Mouse (Mus musculus) heart, postnatal 0 days (tissue): ENCODE results near the gene Dnajc13. TPM values are rescaled to one million over a fixed set of nuclear protein-coding genes. Genes with fewer than 3 reads are reported as not detected.

Experiments used
- ATAC-seq: fragments of 200-750 bp; cut with Nextera tagmentation; 2 replicates; pipeline ENCODE4 v1.8.0; 2017; ENCODE audit warnings: low read depth, moderate number of reproducible peaks, moderate library complexity; ENCODE audit not compliant: insufficient read depth
- DNase-seq: peaks from one replicate; pipeline ENCODE4 v3.0.0-alpha.2; 2016; ENCODE audit warnings: low spot score
- H3K27ac ChIP-seq: fragments of 300-500 bp; sonication (generic); 2 replicates; pipeline ENCODE4 v1.5.1; 2014; ENCODE audit warnings: low read depth, mild to moderate bottlenecking
- H3K27me3 ChIP-seq: fragments of 300-500 bp; sonication (generic); 2 replicates; pipeline ENCODE4 v1.6.1; 2014; ENCODE audit warnings: low read length, mixed read lengths; ENCODE audit not compliant: control insufficient read depth, insufficient read depth
- H3K36me3 ChIP-seq: fragments of 300-500 bp; sonication (generic); replicated peaks from 2 replicates; pipeline ENCODE4 v1.6.1; 2014; ENCODE audit warnings: low read length, mixed read lengths; ENCODE audit not compliant: control insufficient read depth, insufficient read depth
- H3K4me1 ChIP-seq: fragments of 300-500 bp; sonication (generic); 2 replicates; pipeline ENCODE4 v1.6.1; 2014; ENCODE audit warnings: antibody characterized with exemption; ENCODE audit not compliant: control insufficient read depth, insufficient read depth
- H3K4me2 ChIP-seq: fragments of 300-500 bp; sonication (generic); 2 replicates; pipeline ENCODE4 v1.6.1; 2014; ENCODE audit warnings: low read depth, mild to moderate bottlenecking, low read length, moderate library complexity
- H3K4me3 ChIP-seq: fragments of 300-500 bp; sonication (generic); 2 replicates; pipeline ENCODE4 v1.5.1; 2014; ENCODE audit warnings: low read depth, low read length
- H3K9ac ChIP-seq: fragments of 300-500 bp; sonication (generic); replicated peaks from 2 replicates; pipeline ENCODE4 v1.6.1; 2014; ENCODE audit warnings: low read depth, low read length, mixed read lengths
- H3K9me3 ChIP-seq: fragments of 300-500 bp; sonication (generic); replicated peaks from 2 replicates; pipeline ENCODE4 v1.6.1; 2016; ENCODE audit warnings: low read length; ENCODE audit not compliant: control insufficient read depth
- CTCF ChIP-seq: IDR thresholded peaks from 2 replicates; pipeline ENCODE4 v1.5.1; 2016; ENCODE audit warnings: antibody characterized with exemption, control low read depth, low read depth
- EP300 ChIP-seq: IDR thresholded peaks from 2 replicates; pipeline ENCODE4 v1.6.1; 2016; ENCODE audit warnings: antibody characterized with exemption, low read depth
- WGBS: fragments of 180-500 bp; shearing (Covaris S2); extraction: QIAGEN DNeasy Blood & Tissue Kit; methylation state at CpG from one replicate; pipeline ENCODE4 v1.1.7; 2014; 5-methylcytosine and 5-hydroxymethylcytosine counted together
- polyA plus RNA-seq: library from polyadenylated mRNA; unstranded; fragments of >200 nt; fragmentation: Nextera tagmentation; extraction: Ambion mirVana; gene quantifications from 2 replicates; pipeline ENCODE4 v1.2.1, GENCODE M21; 2015
- total RNA-seq: library from RNA; depleted of rRNA; stranded (reverse); fragments of >200 nt; gene quantifications from 2 replicates; pipeline ENCODE4 v1.2.3, GENCODE M21; 2014; ENCODE audit warnings: low replicate concordance

Dnajc13 gene
- total and polyA plus RNA-seq, 2 experiments from 2014 or later = 7.5 to 40.2 TPM

DNA sequence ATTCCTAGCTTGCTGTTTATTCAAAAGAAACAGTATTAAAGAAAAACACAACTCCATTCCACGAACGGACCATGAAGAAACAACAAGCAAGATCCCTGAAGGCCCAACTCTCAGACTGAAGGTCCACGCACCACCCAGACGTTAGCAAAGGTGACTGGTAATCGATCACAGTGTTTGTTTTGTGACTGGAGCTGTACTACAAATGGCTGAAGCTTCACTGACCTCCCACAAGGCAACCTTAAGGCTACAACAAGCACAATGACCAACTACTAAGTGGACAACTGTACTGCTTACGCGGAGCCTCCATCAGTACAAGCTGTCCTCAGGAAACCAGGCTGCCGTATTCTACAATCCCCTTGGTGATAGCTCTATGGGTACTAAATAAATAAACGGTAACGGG is 92.7 kb downstream of the Dnajc13 start:
- Histone ChIP-seq H3K27ac (no peak overlapping the region), H3K27me3 (no peaks in the 10 kb centered on the region), H3K4me1 (no peaks in the 10 kb centered on the region), H3K9me3 (no peaks in the 10 kb centered on the region), H3K4me2 (no peak overlapping the region), H3K4me3 (no peak overlapping the region), H3K9ac (no peak overlapping the region), H3K36me3 (peaks cover 79% of the 10 kb centered on the region)
- 92% methylated on average over 10 of the region's 10 CpGs for WGBS
- DNase-seq (no peak), ATAC-seq (no peak)
- TF ChIP-seq EP300 = no peak

DNA sequence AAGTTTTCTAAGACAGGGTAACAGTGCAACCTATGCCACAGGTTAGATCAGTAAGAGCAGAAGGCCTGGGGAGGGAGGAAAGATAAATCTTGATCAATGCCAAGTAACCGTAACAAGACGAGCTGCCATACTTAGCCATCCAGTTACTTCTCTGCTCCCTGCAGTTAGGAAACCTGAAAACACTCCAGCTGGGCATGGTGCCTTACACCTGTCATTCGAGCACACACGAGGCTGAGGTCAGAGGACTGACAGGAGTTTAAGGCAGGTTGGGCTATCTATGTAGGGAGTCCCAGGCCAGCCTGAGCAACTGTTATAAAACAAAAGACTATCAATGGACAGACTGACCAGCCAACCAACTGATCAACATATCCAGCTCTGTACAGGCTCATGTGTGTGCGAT is 96.8 kb downstream of the Dnajc13 start:
- H3K36me3 ChIP-seq = peaks cover 87% of the 10 kb centered on the region

DNA sequence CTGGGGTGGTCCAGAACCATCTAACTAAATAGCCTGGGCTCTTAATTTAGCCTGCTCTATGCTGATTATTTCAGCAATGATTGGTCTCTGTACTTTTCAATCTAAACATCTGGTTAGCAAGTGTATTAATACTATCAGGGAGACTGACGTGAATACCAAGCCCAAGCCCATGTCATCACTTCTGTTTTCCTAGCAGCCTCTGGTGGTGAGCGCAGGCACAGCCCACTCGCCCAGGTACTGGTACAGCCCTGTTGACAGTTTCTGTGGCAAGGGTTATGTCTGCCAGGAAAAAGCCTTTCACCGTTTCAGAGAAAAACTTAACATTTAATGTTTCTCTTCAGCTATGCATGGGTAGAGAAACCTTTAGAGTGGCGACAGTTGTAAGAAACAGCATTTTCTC is 98.5 kb downstream of the Dnajc13 start:
- Histone ChIP-seq H3K27me3 (no peaks in the 10 kb centered on the region), H3K36me3 (peaks cover 86% of the 10 kb centered on the region), H3K4me3 (no peak overlapping the region), H3K27ac (no peak overlapping the region), H3K4me1 (no peaks in the 10 kb centered on the region), H3K4me2 (no peak overlapping the region), H3K9me3 (no peaks in the 10 kb centered on the region), H3K9ac (no peak overlapping the region)
- DNase-seq = no peak
- peak; percentile 12; the same call in 1 of the 2 replicates for TF ChIP-seq CTCF
- no peak for TF ChIP-seq EP300
- WGBS = 74% methylated on average over 5 of the region's 5 CpGs
- no peak for ATAC-seq

More for the DNA sequence above, 96.8 kb downstream of the Dnajc13 start:
- Histone ChIP-seq H3K27ac (no peak overlapping the region), H3K27me3 (no peaks in the 10 kb centered on the region), H3K4me1 (no peaks in the 10 kb centered on the region), H3K9ac (no peak overlapping the region), H3K4me3 (no peak overlapping the region), H3K9me3 (no peaks in the 10 kb centered on the region), H3K4me2 (no peak overlapping the region)
- ATAC-seq (no peak), DNase-seq (no peak)
- no peak for TF ChIP-seq CTCF
- no peak for TF ChIP-seq EP300
- 90% methylated on average over 5 of the region's 5 CpGs for WGBS

DNA sequence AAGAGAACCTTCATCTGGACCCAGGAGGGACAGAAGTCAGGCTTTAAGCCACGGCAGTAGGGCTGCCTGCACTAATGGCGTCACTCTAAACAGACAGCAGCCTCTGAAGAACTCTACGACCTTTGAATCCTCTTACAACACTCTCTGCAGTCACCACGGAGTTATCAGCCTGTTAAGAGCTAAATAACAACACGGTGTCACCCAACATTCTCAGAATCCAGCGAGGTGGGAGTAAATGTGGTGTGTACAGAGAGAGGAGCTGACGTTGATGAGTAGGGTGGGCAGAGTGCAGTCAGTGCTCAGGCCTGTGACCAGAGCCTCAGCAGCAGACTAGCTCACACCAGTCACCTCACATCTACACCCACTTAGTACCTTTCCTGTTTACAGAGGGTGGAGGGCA is 101.6 kb downstream of the Dnajc13 start:
- no peak overlapping the region for H3K4me3 ChIP-seq
- ATAC-seq (peak; percentile 39; the same call in 1 of the 2 replicates), DNase-seq (no peak)
- H3K4me1 ChIP-seq = no peaks in the 10 kb centered on the region
- H3K4me2 ChIP-seq = no peak overlapping the region
- H3K27ac ChIP-seq = no peak overlapping the region
- peaks cover 95% of the 10 kb centered on the region for H3K36me3 ChIP-seq
- H3K9me3 ChIP-seq = no peaks in the 10 kb centered on the region
- no peak overlapping the region for H3K9ac ChIP-seq
- H3K27me3 ChIP-seq = no peaks in the 10 kb centered on the region
- TF ChIP-seq EP300 = no peak
- TF ChIP-seq CTCF = no peak
- 43% methylated on average over 7 of the region's 7 CpGs for WGBS

DNA sequence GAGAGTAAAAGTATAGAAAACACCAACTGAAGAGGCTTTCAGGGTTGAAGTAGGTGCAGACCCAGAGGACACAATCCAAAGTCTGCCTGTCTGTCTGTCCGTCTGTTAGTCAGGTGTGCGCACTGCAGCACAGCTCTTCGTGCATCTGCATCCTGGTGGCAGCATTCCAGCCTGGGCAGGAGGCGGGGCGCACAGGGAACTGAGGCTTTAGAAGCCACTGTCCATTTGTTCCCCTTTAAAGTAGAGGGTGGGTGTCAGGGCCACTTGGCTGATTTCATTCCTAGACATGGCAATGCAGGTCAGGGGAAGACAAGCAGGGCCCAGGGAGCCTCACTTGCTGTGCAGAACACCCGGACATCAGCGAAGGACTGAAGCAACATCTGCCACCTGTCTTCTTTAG is 105.4 kb downstream of the Dnajc13 start:
- Histone ChIP-seq H3K4me2 (no peak overlapping the region), H3K9me3 (no peaks in the 10 kb centered on the region), H3K4me3 (no peak overlapping the region), H3K4me1 (no peaks in the 10 kb centered on the region), H3K9ac (no peak overlapping the region), H3K27me3 (no peaks in the 10 kb centered on the region), H3K36me3 (peaks cover 97% of the 10 kb centered on the region), H3K27ac (no peak overlapping the region)
- ATAC-seq = no peak
- 93% methylated on average over 7 of the region's 7 CpGs for WGBS
- TF ChIP-seq EP300 (no peak), CTCF (no peak)
- DNase-seq = no peak

DNA sequence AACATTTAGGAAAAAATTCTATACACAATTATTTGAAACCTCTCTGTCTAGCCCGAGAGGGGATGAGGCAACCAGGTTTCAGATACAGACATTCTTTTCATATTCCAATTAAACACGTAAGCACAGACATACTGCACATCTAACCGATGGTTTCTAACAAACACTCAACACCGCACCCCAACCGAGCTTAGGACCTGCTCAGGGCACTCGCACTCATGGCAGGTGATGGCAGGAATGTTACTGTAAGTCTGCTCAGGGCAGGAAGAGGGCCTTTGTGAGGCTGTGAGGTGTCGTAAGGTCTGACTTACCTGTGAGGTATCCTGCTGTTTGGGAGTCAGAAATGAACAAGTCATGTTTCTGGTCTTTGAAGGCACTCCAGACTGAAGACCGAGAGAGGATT is 106.2 kb downstream of the Dnajc13 start:
- no peaks in the 10 kb centered on the region for H3K9me3 ChIP-seq
- ATAC-seq (no peak), DNase-seq (no peak)
- no peak for TF ChIP-seq EP300
- TF ChIP-seq CTCF = no peak
- H3K4me3 ChIP-seq = no peak overlapping the region
- H3K36me3 ChIP-seq = peaks cover 97% of the 10 kb centered on the region
- no peaks in the 10 kb centered on the region for H3K27me3 ChIP-seq
- H3K9ac ChIP-seq = no peak overlapping the region
- no peak overlapping the region for H3K27ac ChIP-seq
- no peak overlapping the region for H3K4me2 ChIP-seq
- WGBS = 94% methylated on average over 8 of the region's 8 CpGs
- no peaks in the 10 kb centered on the region for H3K4me1 ChIP-seq
